8 mouse cellular contexts compared by ENCODE assay signal in genomic region chr3:152122720-152123119, GRCm38 (mm10). TPM values are rescaled to one million over a fixed set of nuclear protein-coding genes. Genes with fewer than 3 reads are reported as not detected.
DNase-seq lines count a peak whose midpoint lies in the region; ATAC-seq and TF ChIP-seq lines count a peak whose summit lies in the region.

No protein-coding gene starts in this region.

- H3K4me1 ChIP-seq in embryonic facial prominence, embryonic 12.5 days = 0 out of 2 replicates have a peak, but pooled peaks cover 9% of the 10 kb centered on the region
- H3K4me1 ChIP-seq in embryonic facial prominence, embryonic 10.5 days = no peaks in the 10 kb centered on the region
- peaks cover 32% of the 10 kb centered on the region for H3K4me1 ChIP-seq in bone marrow macrophage, adult 2 months (ENCODE audit: control insufficient read depth, insufficient read depth, low read length)
- H3K4me1 ChIP-seq in kidney, embryonic 15.5 days = peaks cover 13% of the 10 kb centered on the region
- H3K4me1 ChIP-seq in megakaryocyte, embryonic 14.5 days = peaks cover 86% of the 10 kb centered on the region
- H3K4me1 ChIP-seq in forebrain, embryonic 15.5 days = peaks cover 4% of the 10 kb centered on the region; the same call in 1 of the 2 replicates
- no peaks in the 10 kb centered on the region for H3K4me1 ChIP-seq in forebrain, embryonic 11.5 days (replicated peaks; ENCODE audit: control insufficient read depth, insufficient read depth, low read length)

- no peak for TF ChIP-seq CTCF in bone marrow macrophage, adult 2 months (IDR thresholded peaks at IDR 0.05; ENCODE audit: low read depth, low read length)

- H3K36me3 ChIP-seq in embryonic facial prominence, embryonic 12.5 days = no peaks in the 10 kb centered on the region
- H3K36me3 ChIP-seq in embryonic facial prominence, embryonic 10.5 days (replicated peaks) = no peaks in the 10 kb centered on the region
- H3K36me3 ChIP-seq in kidney, embryonic 15.5 days = 0 out of 2 replicates have a peak, but pooled peaks cover 3% of the 10 kb centered on the region
- H3K36me3 ChIP-seq in megakaryocyte, embryonic 14.5 days (replicated peaks; ENCODE audit: low read length) = no peaks in the 10 kb centered on the region
- no peaks in the 10 kb centered on the region for H3K36me3 ChIP-seq in forebrain, embryonic 15.5 days
- H3K36me3 ChIP-seq in forebrain, embryonic 11.5 days (ENCODE audit: control insufficient read depth, insufficient read depth, low read length) = no peaks in the 10 kb centered on the region

- TF ChIP-seq POLR2A in bone marrow macrophage, adult 2 months (IDR thresholded peaks at IDR 0.05; ENCODE audit: borderline replicate concordance, low read depth, low read length) = no peak

- no peak for DNase-seq in embryonic facial prominence, embryonic 10.5 days (ENCODE audit: low spot score)
- no peak for DNase-seq in forebrain, embryonic 11.5 days (ENCODE audit: low spot score)

- no peaks in the 10 kb centered on the region for H3K9me3 ChIP-seq in embryonic facial prominence, embryonic 12.5 days
- no peaks in the 10 kb centered on the region for H3K9me3 ChIP-seq in embryonic facial prominence, embryonic 10.5 days
- H3K9me3 ChIP-seq in kidney, embryonic 15.5 days (replicated peaks) = no peaks in the 10 kb centered on the region
- H3K9me3 ChIP-seq in megakaryocyte, embryonic 14.5 days = no peaks in the 10 kb centered on the region; the same call in 1 of the 2 replicates
- no peaks in the 10 kb centered on the region for H3K9me3 ChIP-seq in forebrain, embryonic 15.5 days
- H3K9me3 ChIP-seq in forebrain, embryonic 11.5 days (ENCODE audit: control insufficient read depth, low read length) = no peaks in the 10 kb centered on the region

- peak overlapping the region; percentile 43; the same call in 1 of the 2 replicates for H3K27ac ChIP-seq in embryonic facial prominence, embryonic 12.5 days
- no peak overlapping the region for H3K27ac ChIP-seq in embryonic facial prominence, embryonic 10.5 days (replicated peaks)
- H3K27ac ChIP-seq in bone marrow macrophage, adult 2 months (ENCODE audit: insufficient read depth, low read depth, low read length) = peak overlapping the region; percentile 83
- H3K27ac ChIP-seq in kidney, embryonic 15.5 days = 0 out of 2 replicates have a peak overlapping the region, but pooled peaks have one; percentile 65
- H3K27ac ChIP-seq in forebrain, embryonic 15.5 days (replicated peaks) = no peak overlapping the region
- H3K27ac ChIP-seq in forebrain, embryonic 11.5 days (ENCODE audit: low read depth, low read length) = no peak overlapping the region

- no peak overlapping the region for H3K4me2 ChIP-seq in embryonic facial prominence, embryonic 12.5 days (replicated peaks)
- no peak overlapping the region for H3K4me2 ChIP-seq in kidney, embryonic 15.5 days
- H3K4me2 ChIP-seq in forebrain, embryonic 15.5 days (replicated peaks) = no peak overlapping the region
- no peak overlapping the region for H3K4me2 ChIP-seq in forebrain, embryonic 11.5 days (ENCODE audit: low read depth, low read length, severe bottlenecking)

- H3K27me3 ChIP-seq in embryonic facial prominence, embryonic 12.5 days = no peaks in the 10 kb centered on the region
- no peaks in the 10 kb centered on the region for H3K27me3 ChIP-seq in embryonic facial prominence, embryonic 10.5 days (replicated peaks; ENCODE audit: low read depth, poor library complexity, severe bottlenecking)
- no peaks in the 10 kb centered on the region for H3K27me3 ChIP-seq in kidney, embryonic 15.5 days
- H3K27me3 ChIP-seq in megakaryocyte, embryonic 14.5 days (replicated peaks) = no peaks in the 10 kb centered on the region
- H3K27me3 ChIP-seq in forebrain, embryonic 15.5 days = no peaks in the 10 kb centered on the region
- H3K27me3 ChIP-seq in forebrain, embryonic 11.5 days (ENCODE audit: control insufficient read depth, insufficient read depth, low read length) = no peaks in the 10 kb centered on the region

- H3K4me3 ChIP-seq in embryonic facial prominence, embryonic 12.5 days = no peak overlapping the region
- no peak overlapping the region for H3K4me3 ChIP-seq in embryonic facial prominence, embryonic 10.5 days
- peak overlapping the region; percentile 44 for H3K4me3 ChIP-seq in bone marrow macrophage, adult 2 months (ENCODE audit: insufficient read depth, low read length)
- H3K4me3 ChIP-seq in kidney, embryonic 15.5 days (replicated peaks) = no peak overlapping the region
- peak overlapping the region; percentile 86 for H3K4me3 ChIP-seq in megakaryocyte, embryonic 14.5 days (replicated peaks)
- H3K4me3 ChIP-seq in forebrain, embryonic 15.5 days = no peak overlapping the region
- H3K4me3 ChIP-seq in forebrain, embryonic 11.5 days (ENCODE audit: low read depth, low read length) = no peak overlapping the region

- ATAC-seq in embryonic facial prominence, embryonic 12.5 days (ENCODE audit: insufficient number of reproducible peaks, insufficient read depth, low FRiP score, low TSS enrichment) = no peak
- peak; percentile 71; the same call in 1 of the 2 replicates for ATAC-seq in kidney, embryonic 15.5 days (replicated peaks; ENCODE audit: low FRiP score)
- no peak for ATAC-seq in frontal cortex, adult (ENCODE audit: low TSS enrichment)
- no peak for ATAC-seq in forebrain, embryonic 15.5 days (replicated peaks)
- ATAC-seq in forebrain, embryonic 11.5 days (replicated peaks; ENCODE audit: low FRiP score) = no peak

- 73% methylated on average over 3 of the region's 3 CpGs for WGBS in embryonic facial prominence, embryonic 12.5 days
- WGBS in embryonic facial prominence, embryonic 10.5 days = 80% methylated on average over 3 of the region's 3 CpGs
- 74% methylated on average over 3 of the region's 3 CpGs for WGBS in kidney, embryonic 15.5 days
- WGBS in forebrain, embryonic 15.5 days = 69% methylated on average over 3 of the region's 3 CpGs
- WGBS in forebrain, embryonic 11.5 days = 82% methylated on average over 3 of the region's 3 CpGs

- no peak overlapping the region for H3K9ac ChIP-seq in embryonic facial prominence, embryonic 12.5 days
- H3K9ac ChIP-seq in kidney, embryonic 15.5 days = no peak overlapping the region
- H3K9ac ChIP-seq in forebrain, embryonic 15.5 days (replicated peaks) = no peak overlapping the region
- H3K9ac ChIP-seq in forebrain, embryonic 11.5 days (ENCODE audit: low read length) = no peak overlapping the region

RNA-seq across cellular contexts. Expression of gene Gipc2, which starts 43.3 kb away (rescaled TPM):
- 2.4 and 3.5 TPM in 2 replicates for polyA plus RNA-seq in embryonic facial prominence, embryonic 12.5 days (2016; fragmentation: Nextera tagmentation; extraction: Ambion mirVana)
- 3.6 TPM in 2 replicates for polyA plus RNA-seq in embryonic facial prominence, embryonic 10.5 days (2016; fragmentation: Nextera tagmentation; extraction: Ambion mirVana)
- polyA plus RNA-seq in bone marrow macrophage, adult 2 months (2012; ENCODE audit: insufficient read depth, insufficient read length, missing spikeins) = 1.2 TPM in 1 of 2 replicates, not detected in the other
- polyA plus RNA-seq in kidney, embryonic 15.5 days (2015; fragmentation: Nextera tagmentation; extraction: Ambion mirVana) = 25.4 and 30.4 TPM in 2 replicates
- 2.4 TPM in 1 of 2 replicates, not detected in the other for polyA plus RNA-seq in megakaryocyte, embryonic 14.5 days (2012; ENCODE audit: insufficient read depth, low replicate concordance)
- polyA plus RNA-seq in forebrain, embryonic 15.5 days (2015; fragmentation: Nextera tagmentation; extraction: Ambion mirVana) = 1.9 and 2.7 TPM in 2 replicates
- 1.8 and 1.9 TPM in 2 replicates for polyA plus RNA-seq in forebrain, embryonic 11.5 days (2014; fragmentation: Nextera tagmentation; extraction: Ambion mirVana)

Comparison
In these comparisons a context has a peak if more than half of its experiments do, and no peak if none do; other contexts are left out.
1. H3K27ac ChIP-seq: peak in embryonic facial prominence, embryonic 12.5 days (single experiment), bone marrow macrophage, adult 2 months (single experiment) and kidney, embryonic 15.5 days (single experiment); none in embryonic facial prominence, embryonic 10.5 days (single experiment), forebrain, embryonic 15.5 days (single experiment) and forebrain, embryonic 11.5 days (single experiment).
2. H3K4me3 ChIP-seq: peak in bone marrow macrophage, adult 2 months (single experiment) and megakaryocyte, embryonic 14.5 days (single experiment); none in embryonic facial prominence, embryonic 12.5 days (single experiment), embryonic facial prominence, embryonic 10.5 days (single experiment), kidney, embryonic 15.5 days (single experiment), forebrain, embryonic 15.5 days (single experiment) and forebrain, embryonic 11.5 days (single experiment).